Comparison of ENCODE assay signal across 20 mouse cellular contexts in the genomic region with DNA sequence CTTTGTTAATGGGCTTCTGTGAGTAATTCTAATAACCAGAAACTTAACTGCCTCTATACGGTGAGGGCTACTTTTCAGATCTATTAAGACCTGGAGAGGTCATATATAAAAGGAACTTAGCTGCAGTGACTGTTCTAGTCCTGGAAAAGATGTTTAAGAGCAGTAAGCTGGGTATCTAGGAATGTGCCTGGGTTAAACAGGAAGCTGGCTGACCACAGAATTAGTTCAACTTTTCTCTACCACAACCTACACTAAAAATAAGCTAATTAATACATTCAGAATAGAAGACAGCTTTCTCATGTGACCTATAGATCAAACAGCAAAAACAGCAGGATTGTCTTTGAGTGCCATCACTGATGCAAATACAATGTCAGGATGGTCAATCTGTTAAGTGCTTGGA.
DNase-seq lines count a peak whose midpoint lies in the region; ATAC-seq and TF ChIP-seq lines count a peak whose summit lies in the region.
"Had no signal": no experiment of that assay in that cellular context is flagged by ENCODE, and none has a peak within 500 bp of the region (broad histone marks: within the 10 kb centered on the region; RNA-seq: fewer than 3 reads in every experiment).

No protein-coding gene starts in this region.

- DNase-seq in CH12.LX (ENCODE audit: extremely low read depth) = no peak
- peak; percentile 49 for DNase-seq in MEL-GATA-1-ER (ENCODE audit: extremely low read depth, low read depth)
- no peak for DNase-seq in urinary bladder, postnatal 4 days (ENCODE audit: low spot score in 2 of 2)
- DNase-seq in thymus, postnatal 25 days = no peak
- DNase-seq in left cerebral cortex, postnatal 10 days (ENCODE audit: extremely low spot score in 1 of 2, low spot score in 2 of 2) = no peak
- DNase-seq: adrenal gland, adult 2 months; adrenal gland, postnatal 10 days; adrenal gland, postnatal 36 days; cerebellum, adult 11-12 months; cerebellum, adult 2 months; cerebellum, adult 9-10 months; cerebellum, postnatal 10 days; cerebellum, postnatal 25 days; forebrain, postnatal 0 days had no signal

- H3K4me1 ChIP-seq in megakaryocyte, embryonic 14.5 days = peaks cover 56% of the 10 kb centered on the region
- peaks cover 15 to 46% of the 10 kb centered on the region in 2 experiments for H3K4me1 ChIP-seq in CH12.LX (ENCODE audit: control insufficient read depth in 1 of 2, insufficient read depth in 2 of 2)
- H3K4me1 ChIP-seq: embryonic facial prominence, embryonic 10.5 days; embryonic facial prominence, embryonic 12.5 days had no signal

- peaks cover 11% of the 10 kb centered on the region for H3K79me2 ChIP-seq in CH12.LX (replicated peaks; ENCODE audit: control insufficient read depth, extremely low read depth, insufficient read depth, poor library complexity, severe bottlenecking)

- ATAC-seq in megakaryocyte, adult 5-6 weeks (ENCODE audit: poor library complexity, severe bottlenecking) = no peak
- ATAC-seq: forebrain, embryonic 13.5 days; forebrain, embryonic 15.5 days; forebrain, postnatal 0 days had no signal

- no peak for TF ChIP-seq POLR2A in CH12.LX (IDR thresholded peaks at IDR 0.05; ENCODE audit: low read depth, low read length)

- no peak for TF ChIP-seq EP300 in CH12.LX (IDR thresholded peaks at IDR 0.05; ENCODE audit: low read length)

- H3K9me3 ChIP-seq in megakaryocyte, embryonic 14.5 days = no peaks in the 10 kb centered on the region
- no peaks in the 10 kb centered on the region for H3K9me3 ChIP-seq in CH12.LX (replicated peaks; ENCODE audit: low read length)
- H3K9me3 ChIP-seq: embryonic facial prominence, embryonic 10.5 days; embryonic facial prominence, embryonic 12.5 days; forebrain, embryonic 13.5 days; forebrain, embryonic 15.5 days had no signal

- H3K9ac ChIP-seq in CH12.LX (ENCODE audit: insufficient read depth, low read depth) = peak overlapping the region; percentile 26; the same call in 1 of the 2 replicates
- H3K9ac ChIP-seq: embryonic facial prominence, embryonic 12.5 days; forebrain, embryonic 13.5 days; forebrain, embryonic 15.5 days; forebrain, postnatal 0 days had no signal

- dilution Hi-C loops in CH12.LX (cut with MboI; ENCODE audit: extremely low pct_ligation_motif_present, extremely low pct_unique_long_range_greater_than_20kb, low sequenced_read_pairs) = no loop called here

- TF ChIP-seq RAD21 in CH12.LX (IDR thresholded peaks at IDR 0.05; ENCODE audit: low read depth, low read length) = no peak

- peak overlapping the region; percentile 77 for H3K27ac ChIP-seq in CH12.LX (ENCODE audit: insufficient read depth, low read depth)
- H3K27ac ChIP-seq: embryonic facial prominence, embryonic 10.5 days; embryonic facial prominence, embryonic 12.5 days; forebrain, embryonic 13.5 days; forebrain, embryonic 15.5 days had no signal

- H3K4me3 ChIP-seq in megakaryocyte, embryonic 14.5 days (replicated peaks) = peak overlapping the region; percentile 10
- H3K4me3 ChIP-seq in CH12.LX (replicated peaks in 1 of 3; ENCODE audit: low read depth in 2 of 3, low read length in 2 of 3, poor library complexity in 1 of 3) = no peak overlapping the region
- H3K4me3 ChIP-seq: embryonic facial prominence, embryonic 10.5 days; embryonic facial prominence, embryonic 12.5 days; forebrain, embryonic 13.5 days; forebrain, embryonic 15.5 days had no signal

- in situ Hi-C loops in CH12.LX (cut with MboI; ENCODE audit: low pct_ligation_motif_present, low pct_unique_long_range_greater_than_20kb, low sequenced_read_pairs) = no loop called here

- intact Hi-C loops in left cerebral cortex, postnatal 10 days (cut with DNase I) = no loop called here

- H3K36me3 ChIP-seq in megakaryocyte, embryonic 14.5 days (replicated peaks; ENCODE audit: low read length) = no peaks in the 10 kb centered on the region
- no peaks in the 10 kb centered on the region for H3K36me3 ChIP-seq in CH12.LX (replicated peaks in 1 of 2; ENCODE audit: control insufficient read depth in 1 of 2, insufficient read depth in 1 of 2, low read length in 1 of 2)
- H3K36me3 ChIP-seq: embryonic facial prominence, embryonic 12.5 days; forebrain, embryonic 15.5 days had no signal

- TF ChIP-seq CTCF in CH12.LX (conservative IDR thresholded peaks at IDR 0.05 in 1 of 2, IDR thresholded peaks at IDR 0.05 in 1 of 2; ENCODE audit: low read depth in 2 of 2, low read length in 2 of 2) = no peak

- no peaks in the 10 kb centered on the region for H3K27me3 ChIP-seq in megakaryocyte, embryonic 14.5 days (replicated peaks)
- no peaks in the 10 kb centered on the region for H3K27me3 ChIP-seq in CH12.LX (replicated peaks)
- H3K27me3 ChIP-seq: embryonic facial prominence, embryonic 12.5 days; forebrain, embryonic 13.5 days; forebrain, embryonic 15.5 days had no signal

- H3K4me2 ChIP-seq in CH12.LX (ENCODE audit: insufficient read depth, low read depth, poor library complexity, severe bottlenecking) = 0 out of 2 replicates have a peak overlapping the region, but pooled peaks have one; percentile 44
- H3K4me2 ChIP-seq: embryonic facial prominence, embryonic 12.5 days; forebrain, embryonic 13.5 days; forebrain, embryonic 15.5 days had no signal

TF ChIP-seq in CH12.LX, 34 proteins besides CTCF, POLR2A, EP300 and RAD21:
- TF ChIP-seq MYC (IDR thresholded peaks at IDR 0.05; ENCODE audit: low read depth, low read length) = no peak
- TF ChIP-seq CHD1 (IDR thresholded peaks at IDR 0.05; ENCODE audit: low read depth, low read length) = no peak
- no peak for TF ChIP-seq HCFC1 (IDR thresholded peaks at IDR 0.05; ENCODE audit: low read depth, low read length)
- TF ChIP-seq MXI1 (IDR thresholded peaks at IDR 0.05; ENCODE audit: low read depth, low read length) = no peak
